Mouse (Mus musculus): Measurements from ENCODE around the gene Zfp704.

Gene Zfp704

GRCm38 (mm10) chr3:9513703-9514110 is 96.2 kb downstream of the Zfp704 start:
- no peak for DNase-seq

GRCm38 (mm10) chr3:9512199-9512598 is 97.7 kb downstream of the Zfp704 start:
- no peak for DNase-seq

DNA sequence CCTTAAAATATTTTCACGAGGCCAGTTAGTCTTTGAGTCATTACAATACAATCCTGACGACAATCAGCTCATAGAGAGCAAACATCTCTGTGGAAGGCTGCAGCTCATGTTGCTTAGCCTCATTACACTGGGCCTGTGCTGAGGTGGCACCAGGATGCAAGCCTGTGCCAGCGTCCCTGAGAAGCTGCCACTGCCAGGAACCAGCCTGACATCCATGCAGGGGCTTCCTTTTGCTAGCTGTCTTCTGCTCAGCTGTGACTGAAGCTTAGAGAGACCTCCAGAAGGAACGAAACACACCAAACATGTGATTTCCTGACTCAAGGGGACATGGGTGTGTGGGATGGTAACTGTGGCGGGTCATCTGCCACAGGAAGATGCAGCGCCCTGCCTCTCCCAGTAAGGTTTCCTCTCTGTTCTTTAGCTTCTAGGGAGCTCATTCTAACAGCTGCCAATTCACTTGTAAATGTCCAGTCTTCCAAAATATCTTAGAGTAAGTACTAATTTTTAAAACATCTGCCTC is 104.1 kb downstream of the Zfp704 start:
- no peak for DNase-seq

- no peak for DNase-seq
Measured at GRCm38 (mm10) chr3:9504371-9504770, 105.5 kb downstream of the Zfp704 start.

- peak; percentile 85 to 92 for DNase-seq
Measured at GRCm38 (mm10) chr3:9500725-9501124, 109.2 kb downstream of the Zfp704 start.

DNA sequence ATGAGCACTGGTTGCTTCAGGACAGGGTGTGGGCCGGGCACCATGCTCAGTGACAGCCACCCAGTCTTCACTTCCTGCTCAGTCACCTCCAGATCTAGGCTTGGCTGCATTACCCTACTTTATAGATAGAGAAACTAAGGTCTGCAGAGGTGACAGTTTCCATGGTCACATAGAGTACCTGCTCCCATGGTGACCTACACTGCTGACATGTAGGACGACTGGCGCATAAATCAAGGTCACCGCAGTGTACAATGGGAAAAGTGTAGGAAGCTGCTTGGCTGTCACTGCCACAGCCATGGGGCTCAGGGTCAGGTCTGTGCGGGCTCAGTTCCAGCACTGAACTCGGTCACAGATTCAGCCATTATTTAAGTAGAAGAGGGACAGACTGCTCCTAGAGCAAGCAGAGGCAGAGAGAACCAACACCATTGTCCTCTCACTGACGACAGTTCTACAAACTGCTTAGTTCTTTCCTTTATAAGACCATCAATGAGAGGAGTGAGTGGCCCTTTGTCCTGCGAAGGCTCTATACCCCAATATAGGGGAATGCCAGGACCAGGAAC is 109.8 kb downstream of the Zfp704 start:
- peak in 1 of 2 experiments; percentile 24 for DNase-seq

DNA sequence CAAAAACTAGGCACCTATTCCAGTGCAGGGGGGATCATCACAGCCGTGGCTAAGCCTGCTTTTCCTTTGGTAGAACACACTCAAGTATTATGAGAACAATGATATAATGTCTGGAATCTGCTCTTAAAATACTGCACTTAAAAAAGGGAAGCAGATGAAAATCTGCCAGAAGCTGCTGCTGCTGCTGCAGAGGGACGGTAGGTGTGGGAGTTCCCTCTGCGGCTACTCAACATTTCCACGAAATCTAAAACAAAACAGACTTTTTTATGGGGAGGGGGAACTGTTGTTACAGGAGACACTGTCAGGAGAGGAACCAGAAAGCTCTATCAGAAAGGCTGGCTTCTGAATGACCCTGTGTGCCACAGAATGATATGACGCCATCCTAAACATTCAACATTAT is 110.4 kb downstream of the Zfp704 start:
- DNase-seq = no peak

DNA sequence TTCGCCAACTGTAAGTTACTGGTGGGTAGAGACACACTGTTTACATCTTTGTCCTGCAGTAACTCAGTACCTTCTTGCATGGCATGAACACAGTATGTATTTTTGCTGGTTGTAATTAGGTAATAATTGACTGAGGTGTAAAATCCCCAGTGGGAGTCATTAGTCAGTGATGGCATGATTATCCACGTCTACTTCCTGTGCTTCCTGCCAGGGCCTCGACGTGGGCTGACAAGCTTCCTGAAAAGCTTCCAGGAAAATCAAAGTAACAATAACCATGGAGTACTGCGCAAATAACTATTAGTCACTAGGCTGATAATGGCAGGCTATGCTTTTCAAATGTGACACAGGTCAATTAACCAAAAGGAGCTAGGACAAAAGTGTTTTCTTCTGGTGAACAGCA is 112.6 kb downstream of the Zfp704 start:
- no peak for DNase-seq

DNA sequence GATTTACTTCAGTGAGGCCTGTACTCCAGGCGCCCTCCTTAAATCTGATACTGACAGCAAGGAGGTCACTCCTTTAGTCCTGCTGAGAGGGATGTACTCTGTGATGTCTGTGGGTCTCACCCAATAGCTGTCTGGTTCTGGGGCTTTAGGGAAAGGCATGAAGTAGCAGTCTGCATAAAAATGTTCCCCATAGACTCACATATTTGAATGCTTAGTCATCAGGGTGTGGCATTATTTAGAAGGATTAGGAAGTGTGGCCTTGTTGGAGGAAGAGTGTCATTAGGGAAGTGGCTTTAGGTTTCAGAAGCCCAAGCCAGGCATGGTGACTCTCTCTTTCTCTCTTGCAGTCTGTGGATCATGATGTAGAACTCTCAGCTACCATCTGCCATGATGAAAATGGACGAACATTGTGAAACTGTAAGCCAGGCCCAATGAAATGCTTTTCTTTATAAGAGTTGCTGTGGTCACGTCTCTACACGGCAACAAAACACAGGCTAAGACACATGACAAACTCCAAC is 118.1 kb downstream of the Zfp704 start:
- DNase-seq = no peak

DNA sequence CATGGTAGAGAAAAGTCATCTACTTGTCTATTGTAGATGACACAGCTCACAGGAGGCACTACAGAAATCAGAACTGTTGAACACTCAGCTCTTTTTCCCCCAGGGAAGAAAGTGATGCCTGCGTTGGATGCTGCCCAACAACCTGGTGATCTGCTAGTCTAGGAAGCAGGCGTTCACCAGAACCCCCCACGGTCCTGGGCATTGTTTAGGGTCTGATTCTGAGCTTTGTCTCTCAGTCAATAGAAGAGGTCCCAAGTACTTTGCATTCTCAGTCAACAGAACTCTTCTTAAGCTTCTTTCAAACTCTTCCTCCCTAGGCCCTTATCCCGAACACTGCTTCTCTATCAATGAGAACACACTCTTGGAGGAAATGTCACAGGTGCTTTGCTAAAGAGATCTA is 122.2 kb downstream of the Zfp704 start:
- DNase-seq = no peak

DNA sequence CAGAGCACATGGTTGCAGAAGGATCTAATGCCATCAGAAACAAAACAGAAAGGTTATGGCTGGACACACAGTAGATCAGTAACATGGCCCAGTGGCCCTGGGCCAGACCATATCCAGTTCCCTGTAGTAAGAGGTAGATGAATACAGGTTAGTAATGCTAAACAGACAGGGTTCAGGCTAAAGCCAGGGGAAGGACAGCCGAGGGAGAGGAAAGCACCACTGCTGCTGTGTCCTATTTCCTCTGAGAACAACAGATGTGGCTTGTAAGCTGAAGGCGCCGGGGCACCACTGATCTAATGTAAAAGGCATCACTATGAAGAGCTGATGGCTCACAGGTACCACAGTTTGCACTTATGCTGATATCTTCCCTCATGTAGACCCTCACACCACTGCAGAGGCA is 124.4 kb downstream of the Zfp704 start:
- peak; percentile 16 to 22 for DNase-seq

DNA sequence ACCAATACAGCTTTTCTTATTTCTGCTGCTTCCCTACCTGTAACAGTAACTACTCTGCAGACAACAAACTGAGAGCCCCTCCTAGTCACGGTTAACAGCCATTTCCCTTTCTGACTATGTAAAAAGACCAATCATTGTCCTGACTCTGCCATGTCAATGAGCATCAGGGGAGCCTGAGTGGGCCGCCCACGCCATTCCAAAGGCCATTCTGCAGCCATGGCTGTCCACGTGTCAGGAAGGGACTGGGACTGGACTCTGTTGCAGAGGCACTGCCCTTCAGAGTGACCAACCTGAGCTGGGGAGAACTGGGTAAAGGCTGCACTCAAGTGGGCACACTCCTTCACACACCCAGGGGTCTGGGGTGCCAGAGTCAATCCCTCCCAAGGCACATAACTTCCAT is 127.9 kb downstream of the Zfp704 start:
- DNase-seq = no peak

DNA sequence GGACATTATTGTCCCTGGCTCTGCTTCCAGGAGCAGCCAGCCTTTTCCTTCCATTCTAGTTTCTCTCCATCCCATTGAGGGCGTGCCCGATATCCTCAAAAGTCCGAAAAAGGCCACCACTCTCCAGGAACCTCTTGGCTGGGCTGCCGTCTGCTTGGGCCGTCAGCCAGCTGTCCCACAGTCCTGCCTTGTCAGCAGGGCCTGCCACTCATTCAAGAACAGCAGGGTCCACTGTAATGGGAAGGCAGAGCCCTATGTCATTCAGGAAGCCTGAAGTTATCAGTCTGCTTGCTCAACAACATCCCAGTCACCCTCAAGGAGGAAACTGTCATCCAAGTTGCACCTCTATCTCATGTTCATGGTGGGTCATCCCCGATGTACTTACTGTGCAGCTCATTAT is 128.5 kb downstream of the Zfp704 start:
- DNase-seq = peak in 1 of 2 experiments; percentile 45

DNA sequence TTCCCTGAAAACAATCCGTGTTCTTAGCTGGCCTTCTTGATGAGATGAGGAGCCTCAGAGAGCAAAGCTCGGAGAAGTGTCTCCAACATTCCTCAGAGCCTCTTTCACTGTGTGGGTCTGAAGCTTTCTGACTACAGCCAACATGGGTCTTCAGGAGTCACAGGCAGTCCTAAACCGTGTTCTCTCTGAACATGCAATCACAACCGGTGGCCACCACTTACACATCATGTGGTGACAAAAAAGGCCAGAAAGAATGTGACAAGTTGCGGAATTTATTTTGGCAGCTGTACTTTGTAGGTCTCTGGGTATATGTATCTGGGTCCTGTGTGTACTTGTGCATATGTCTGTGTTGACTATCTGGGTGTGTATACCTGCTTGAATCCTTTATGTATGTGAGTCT is 128.9 kb downstream of the Zfp704 start:
- DNase-seq = no peak

DNA sequence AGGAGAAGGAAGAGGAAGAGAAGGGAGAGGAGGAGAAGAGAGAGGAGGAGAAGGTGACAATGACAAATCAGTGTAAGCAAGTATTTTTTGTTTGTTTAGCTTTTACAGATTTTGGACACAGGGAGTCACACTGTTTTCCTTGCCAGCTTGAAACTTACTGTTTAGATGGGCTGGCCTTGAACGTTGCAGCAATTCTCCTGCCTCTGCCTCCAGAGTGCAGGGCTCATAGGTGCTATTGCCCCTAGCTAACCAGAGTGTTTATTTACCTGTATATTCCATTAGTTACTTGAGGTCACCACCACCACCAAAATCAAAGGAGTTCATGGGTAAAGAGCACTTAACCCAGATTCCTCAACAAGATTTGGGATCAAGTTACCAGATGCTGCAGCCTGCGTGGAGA is 132.5 kb downstream of the Zfp704 start:
- DNase-seq = no peak

- DNase-seq = no peak
Measured at GRCm38 (mm10) chr3:9476336-9476735, 133.5 kb downstream of the Zfp704 start.

- no peak for DNase-seq
Measured at GRCm38 (mm10) chr3:9475501-9475900, 134.4 kb downstream of the Zfp704 start.

DNA sequence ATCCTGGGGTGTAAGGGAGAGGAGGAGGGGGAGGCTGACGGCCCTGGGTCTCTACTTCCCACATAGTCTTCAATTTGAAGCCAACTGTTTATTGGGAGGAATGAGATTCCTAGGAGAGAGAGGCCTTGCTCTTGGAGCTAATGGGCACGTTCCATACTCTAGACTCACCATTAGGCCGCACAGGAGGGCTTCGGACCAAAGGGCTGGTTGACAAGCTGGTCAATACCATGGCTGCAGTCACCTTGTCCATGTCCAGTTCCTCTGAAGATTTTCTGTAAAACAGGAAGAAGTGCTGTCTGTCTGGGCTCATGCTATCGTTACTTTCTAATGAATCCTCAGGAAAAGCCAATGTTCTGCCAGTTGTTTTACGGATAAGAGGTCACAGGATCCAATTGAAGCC is 135.6 kb downstream of the Zfp704 start:
- DNase-seq = no peak

GRCm38 (mm10) chr3:9466287-9466686 is 143.6 kb downstream of the Zfp704 start:
- peak; percentile 55 to 83 for DNase-seq

GRCm38 (mm10) chr3:9465731-9466130 is 144.2 kb downstream of the Zfp704 start:
- DNase-seq = no peak

GRCm38 (mm10) chr3:9461660-9462059 is 148.2 kb downstream of the Zfp704 start:
- DNase-seq = peak; percentile 13 to 17

- DNase-seq = no peak
Measured at GRCm38 (mm10) chr3:9460284-9460683, 149.6 kb downstream of the Zfp704 start.

- DNase-seq = no peak
Measured at GRCm38 (mm10) chr3:9456380-9456890, 153.4 kb downstream of the Zfp704 start.

DNA sequence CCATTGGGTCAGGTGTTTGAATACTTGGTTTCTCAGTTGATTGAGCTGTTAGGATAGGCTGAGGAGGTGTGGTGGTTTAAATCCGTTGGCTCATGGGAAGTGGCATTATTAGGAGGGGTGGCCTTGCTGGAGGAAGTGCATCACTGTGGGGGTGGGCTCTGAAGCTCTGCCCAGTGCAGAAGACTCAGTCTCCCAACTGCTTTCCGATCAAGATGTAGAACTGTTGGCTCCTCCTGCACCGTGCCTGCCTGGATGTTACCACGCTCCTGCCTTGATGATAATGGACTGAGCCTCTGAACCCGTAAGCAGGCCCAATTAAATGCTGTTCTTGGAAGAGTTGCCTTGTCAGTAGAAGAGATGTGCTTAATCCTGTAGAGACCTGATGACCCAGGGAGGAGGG is 154.5 kb downstream of the Zfp704 start:
- DNase-seq = no peak
